Mouse (Mus musculus) forebrain, embryonic 14.5 days (tissue): ENCODE data around the gene Krt71. TPM values are rescaled to one million over a fixed set of nuclear protein-coding genes. Genes with fewer than 3 reads are reported as not detected.
A peak's percentile ranks its signal among the peaks of the same experiment; 100 is the strongest.

Source experiments
- ATAC-seq: fragments of 200-750 bp; cut with Nextera tagmentation; 2 replicates; pipeline ENCODE4 v1.8.0; 2017; ENCODE audit warnings: mild to moderate bottlenecking, moderate library complexity
- DNase-seq: peaks from one replicate; pipeline ENCODE4 v3.0.0-alpha.2; 2015; ENCODE audit warnings: low spot score
- H3K27ac ChIP-seq: fragments of 300-500 bp; sonication (generic); 2 replicates; pipeline ENCODE4 v1.5.1; 2014; ENCODE audit warnings: low read depth, mild to moderate bottlenecking, control low read depth, low read length, moderate library complexity
- H3K27me3 ChIP-seq: fragments of 300-500 bp; sonication (generic); replicated peaks from 2 replicates; pipeline ENCODE4 v1.6.1; 2014; ENCODE audit warnings: low read length, control low read depth, mixed read lengths; ENCODE audit not compliant: control insufficient read depth, insufficient read depth
- H3K36me3 ChIP-seq: fragments of 300-500 bp; sonication (generic); 2 replicates; pipeline ENCODE4 v1.6.1; 2014; ENCODE audit warnings: low read length, control low read depth; ENCODE audit not compliant: control insufficient read depth, insufficient read depth
- H3K4me1 ChIP-seq: fragments of 300-500 bp; sonication (generic); 2 replicates; pipeline ENCODE4 v1.6.1; 2014; ENCODE audit warnings: antibody characterized with exemption, low read length, control low read depth; ENCODE audit not compliant: control insufficient read depth, insufficient read depth
- H3K4me2 ChIP-seq: fragments of 300-500 bp; sonication (generic); 2 replicates; pipeline ENCODE4 v1.6.1; 2014; ENCODE audit warnings: mild to moderate bottlenecking, control low read depth, low read length
- H3K4me3 ChIP-seq: fragments of 300-500 bp; sonication (generic); 2 replicates; pipeline ENCODE4 v1.5.1; 2014; ENCODE audit warnings: low read depth, low read length, control low read depth
- H3K9ac ChIP-seq: fragments of 300-500 bp; sonication (generic); 2 replicates; pipeline ENCODE4 v1.6.1; 2014; ENCODE audit warnings: mild to moderate bottlenecking, low read length, control low read depth, moderate library complexity
- H3K9me3 ChIP-seq: fragments of 300-500 bp; sonication (generic); replicated peaks from 2 replicates; pipeline ENCODE4 v1.6.1; 2016; ENCODE audit warnings: low read length, control low read depth, mixed read lengths; ENCODE audit not compliant: control insufficient read depth
- WGBS: fragments of 180-500 bp; shearing (Covaris S2); extraction: QIAGEN DNeasy Blood & Tissue Kit; methylation state at CpG from one replicate; pipeline ENCODE4 v1.1.7; 2014; 5-methylcytosine and 5-hydroxymethylcytosine counted together
- polyA plus RNA-seq: library from polyadenylated mRNA; unstranded; fragments of >200 nt; fragmentation: Nextera tagmentation; extraction: Ambion mirVana; gene quantifications from 2 replicates; pipeline ENCODE4 v1.2.1, GENCODE M21; 2014

Krt71 gene
- polyA plus RNA-seq, result not detected in 2 replicates

DNA sequence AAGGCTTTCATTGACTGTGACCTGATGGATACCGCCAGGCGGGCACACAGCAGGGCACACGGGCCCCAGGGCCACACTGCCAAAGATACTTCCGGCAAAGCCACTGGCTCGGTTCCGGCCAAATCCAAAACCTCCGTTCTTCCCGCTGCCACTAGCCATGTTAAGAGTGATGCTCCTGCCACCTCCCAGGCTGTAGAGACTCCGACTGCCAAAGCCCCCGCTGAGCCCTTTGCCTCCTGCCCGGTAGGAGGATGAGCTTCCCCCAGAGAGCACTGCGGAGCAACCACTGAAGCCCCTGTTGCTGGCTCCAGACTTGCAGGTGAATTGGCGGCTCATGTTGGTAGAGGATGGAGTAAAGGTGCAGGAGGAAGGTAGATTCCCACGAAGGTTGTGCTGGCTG, at the start of gene Krt71:
Gene Krt71 (minus strand): TSS at position 399 of the 400 bp plus-strand sequence.
- Histone ChIP-seq H3K9me3 (no peaks in the 10 kb centered on the region), H3K4me3 (no peak within 1 kb of the TSS), H3K9ac (no peak within 1 kb of the TSS), H3K4me2 (no peak within 1 kb of the TSS), H3K36me3 (no peaks in the 10 kb centered on the region), H3K27ac (no peak within 1 kb of the TSS), H3K4me1 (no peaks in the 10 kb centered on the region), H3K27me3 (no peaks in the 10 kb centered on the region)
- WGBS, result 61% methylated on average over 14 of the region's 14 CpGs
- no peak for DNase-seq
- ATAC-seq, result no peak

GRCm38 (mm10) chr15:101790867-101791266, 48.0 kb upstream of the Krt71 start:
- ATAC-seq (peak; percentile 58), DNase-seq (peak; percentile 82)
- Histone ChIP-seq H3K9ac (no peak overlapping the region), H3K27ac (peak overlapping the region; percentile 48; the same call in 1 of the 2 replicates), H3K27me3 (no peaks in the 10 kb centered on the region), H3K4me1 (peaks cover 9% of the 10 kb centered on the region), H3K36me3 (no peaks in the 10 kb centered on the region), H3K9me3 (no peaks in the 10 kb centered on the region), H3K4me2 (no peak overlapping the region), H3K4me3 (no peak overlapping the region)
- 16% methylated on average over 3 of the region's 3 CpGs for WGBS

DNA sequence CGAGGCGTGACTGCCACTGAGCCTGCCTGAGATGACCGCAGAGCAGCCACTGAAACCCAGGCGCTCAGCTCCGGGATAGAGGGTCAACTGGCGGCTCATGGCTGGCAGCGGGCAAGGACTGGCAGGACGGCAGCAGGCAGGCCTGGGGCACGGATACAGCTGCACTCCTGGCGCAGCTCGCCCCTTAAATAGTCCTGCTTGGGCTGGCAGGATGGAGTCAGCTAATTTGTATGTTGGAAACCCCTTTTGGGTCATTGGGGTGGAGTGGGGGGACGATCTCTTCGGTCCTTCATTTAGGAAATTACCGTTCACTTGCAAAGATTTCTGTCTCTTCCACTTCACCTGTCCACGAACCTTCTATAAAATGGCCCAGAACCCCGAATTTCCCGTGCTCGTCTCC, 43.5 kb upstream of the Krt71 start, which contains the start of gene Krt72:
Gene Krt72 (minus strand): TSS at position 101 of the 400 bp plus-strand sequence.
- no peak for DNase-seq
- ATAC-seq, result no peak
- Histone ChIP-seq H3K4me3 (no peak within 1 kb of the TSS), H3K4me2 (no peak within 1 kb of the TSS), H3K4me1 (peaks cover 9% of the 10 kb centered on the region), H3K36me3 (no peaks in the 10 kb centered on the region), H3K9ac (no peak within 1 kb of the TSS), H3K27me3 (no peaks in the 10 kb centered on the region), H3K9me3 (no peaks in the 10 kb centered on the region), H3K27ac (no peak within 1 kb of the TSS)
- WGBS, result 93% methylated on average over 18 of the region's 18 CpGs

DNA sequence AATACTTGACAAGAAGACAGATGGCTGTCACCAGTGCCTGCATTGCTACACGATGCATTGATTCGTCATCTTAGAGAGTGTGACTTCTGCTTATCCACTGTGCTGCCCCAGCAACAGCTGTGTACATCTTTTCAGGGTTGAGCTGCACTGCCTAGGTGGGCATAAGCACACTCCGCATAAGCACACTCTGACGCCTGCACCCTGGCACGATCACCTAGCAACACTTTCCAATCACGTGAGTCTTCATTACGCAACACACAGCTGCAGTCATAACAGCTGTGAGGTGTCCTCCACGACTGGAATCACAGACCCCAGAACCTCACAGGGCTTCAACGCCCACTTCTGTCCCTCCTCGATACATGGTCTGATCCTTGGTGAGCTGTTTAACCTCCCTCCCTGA, 30.5 kb upstream of the Krt71 start:
- no peaks in the 10 kb centered on the region for H3K36me3 ChIP-seq
- no peak overlapping the region for H3K27ac ChIP-seq
- 80% methylated on average over 10 of the region's 10 CpGs for WGBS
- no peak for ATAC-seq
- H3K4me1 ChIP-seq, result no peaks in the 10 kb centered on the region
- H3K4me3 ChIP-seq, result no peak overlapping the region
- no peak for DNase-seq
- H3K9ac ChIP-seq, result no peak overlapping the region
- no peaks in the 10 kb centered on the region for H3K27me3 ChIP-seq
- no peaks in the 10 kb centered on the region for H3K9me3 ChIP-seq
- H3K4me2 ChIP-seq, result no peak overlapping the region

DNA sequence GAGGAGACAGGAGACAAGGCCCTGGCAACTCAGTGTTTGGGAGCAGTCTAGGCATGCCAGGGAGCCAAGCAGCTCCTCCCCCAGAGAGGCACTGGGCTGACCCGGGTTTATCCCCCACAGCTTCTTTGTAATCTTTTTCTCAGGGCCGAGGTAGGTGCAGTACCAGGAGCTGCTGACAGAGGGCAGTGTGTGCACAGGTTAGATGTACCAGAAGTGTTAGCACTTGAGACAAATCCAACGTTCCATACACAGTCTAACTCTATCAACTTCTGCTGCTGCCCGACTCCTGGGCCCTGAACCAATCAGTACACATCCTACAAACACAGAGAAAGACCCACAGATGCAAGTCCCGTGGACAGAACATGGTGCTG, 29.8 kb upstream of the Krt71 start:
- peak; percentile 92 for DNase-seq
- Histone ChIP-seq H3K4me1 (no peaks in the 10 kb centered on the region), H3K9me3 (no peaks in the 10 kb centered on the region), H3K27me3 (no peaks in the 10 kb centered on the region), H3K4me3 (no peak overlapping the region), H3K4me2 (no peak overlapping the region), H3K9ac (no peak overlapping the region), H3K36me3 (no peaks in the 10 kb centered on the region), H3K27ac (no peak overlapping the region)
- peak; percentile 74 for ATAC-seq
- WGBS, result 12% methylated on average over 5 of the region's 5 CpGs

DNA sequence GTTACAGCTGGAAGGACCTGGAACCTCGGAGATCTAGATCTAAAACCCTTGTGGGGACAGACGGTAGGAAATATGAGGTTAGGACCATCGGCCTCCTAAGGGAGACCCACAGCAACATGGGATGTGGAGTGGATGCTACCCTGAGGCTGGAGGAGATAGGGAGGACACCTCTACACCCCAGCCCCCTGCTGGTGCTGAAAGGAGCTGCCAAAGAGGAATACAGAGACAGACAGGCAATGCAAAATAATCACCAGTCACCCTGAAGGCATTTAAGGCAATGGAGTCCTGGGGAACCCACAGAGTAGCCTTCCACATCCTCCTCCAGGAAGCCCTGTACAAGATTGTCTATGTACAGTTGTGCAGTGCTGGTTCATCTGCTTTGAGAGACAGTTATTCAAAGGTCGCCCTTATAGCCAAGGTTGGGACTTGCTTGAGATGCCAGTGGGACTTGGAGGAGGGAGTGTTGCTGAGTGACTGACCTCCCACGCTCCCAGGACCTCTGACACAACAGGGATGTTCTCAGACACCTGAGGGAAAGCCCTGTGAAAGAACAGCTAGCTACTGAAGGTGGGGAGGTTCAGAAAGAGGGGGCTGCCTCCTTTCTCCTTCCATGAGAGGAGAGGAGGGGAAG, 29.3 kb upstream of the Krt71 start:
- Histone ChIP-seq H3K27me3 (no peaks in the 10 kb centered on the region), H3K4me3 (no peak overlapping the region), H3K9ac (no peak overlapping the region), H3K27ac (no peak overlapping the region), H3K36me3 (no peaks in the 10 kb centered on the region), H3K4me2 (no peak overlapping the region), H3K4me1 (no peaks in the 10 kb centered on the region), H3K9me3 (no peaks in the 10 kb centered on the region)
- WGBS, result 65% methylated on average over 5 of the region's 5 CpGs
- ATAC-seq, result peak; percentile 18
- peak; percentile 38 for DNase-seq

- no peak overlapping the region for H3K27ac ChIP-seq
- WGBS, result 53% methylated on average over 8 of the region's 8 CpGs
- no peak overlapping the region for H3K4me2 ChIP-seq
- DNase-seq (no peak), ATAC-seq (no peak)
- no peak overlapping the region for H3K9ac ChIP-seq
- H3K4me1 ChIP-seq, result no peaks in the 10 kb centered on the region
- no peaks in the 10 kb centered on the region for H3K27me3 ChIP-seq
- no peaks in the 10 kb centered on the region for H3K9me3 ChIP-seq
- H3K4me3 ChIP-seq, result no peak overlapping the region
- no peaks in the 10 kb centered on the region for H3K36me3 ChIP-seq
Observed at GRCm38 (mm10) chr15:101770226-101770625, 27.3 kb upstream of the Krt71 start.

- no peak overlapping the region for H3K9ac ChIP-seq
- ATAC-seq, result no peak
- no peaks in the 10 kb centered on the region for H3K36me3 ChIP-seq
- no peaks in the 10 kb centered on the region for H3K27me3 ChIP-seq
- no peak overlapping the region for H3K27ac ChIP-seq
- no peak overlapping the region for H3K4me2 ChIP-seq
- WGBS, result 79% methylated on average over 7 of the region's 7 CpGs
- H3K9me3 ChIP-seq, result no peaks in the 10 kb centered on the region
- H3K4me3 ChIP-seq, result no peak overlapping the region
- no peak for DNase-seq
- no peaks in the 10 kb centered on the region for H3K4me1 ChIP-seq
Observed at GRCm38 (mm10) chr15:101737786-101738185, 5.1 kb downstream of the Krt71 start.

- no peaks in the 10 kb centered on the region for H3K36me3 ChIP-seq
- H3K27ac ChIP-seq, result no peak overlapping the region
- ATAC-seq (no peak), DNase-seq (no peak)
- no peak overlapping the region for H3K9ac ChIP-seq
- H3K4me3 ChIP-seq, result no peak overlapping the region
- no peaks in the 10 kb centered on the region for H3K9me3 ChIP-seq
- no peaks in the 10 kb centered on the region for H3K4me1 ChIP-seq
- no peaks in the 10 kb centered on the region for H3K27me3 ChIP-seq
- no peak overlapping the region for H3K4me2 ChIP-seq
Observed at GRCm38 (mm10) chr15:101730653-101731052, 12.3 kb downstream of the Krt71 start.
